Mouse (Mus musculus) neural tube, embryonic 12.5 days (tissue): ENCODE measurements at regions not wholly inside any gene's neighbourhood (a gene's known extent, or its start where the extent isn't known, plus 50 kb on each side); places are given as distances from the start of the nearest gene placed in this dataset.
"Not testable (repeated sequence)": the region's sequence is repeated elsewhere in the genome, so short reads cannot be mapped to it uniquely, and the experiment has no call there.

ENCODE experiments used
- ATAC-seq: fragments of 200-750 bp; cut with Nextera tagmentation; 2 replicates; pipeline ENCODE4 v1.8.0; 2017; ENCODE audit warnings: low read depth, mild to moderate bottlenecking, moderate TSS enrichment, moderate library complexity; ENCODE audit not compliant: low FRiP score
- H3K27ac ChIP-seq: fragments of 300-500 bp; sonication (generic); 2 replicates; pipeline ENCODE4 v1.5.1; 2016
- H3K27me3 ChIP-seq: fragments of 300-500 bp; sonication (generic); replicated peaks from 2 replicates; pipeline ENCODE4 v1.6.1; 2016; ENCODE audit warnings: mild to moderate bottlenecking
- H3K36me3 ChIP-seq: fragments of 300-500 bp; sonication (generic); 2 replicates; pipeline ENCODE4 v1.6.1; 2016; ENCODE audit warnings: mild to moderate bottlenecking
- H3K4me1 ChIP-seq: fragments of 300-500 bp; sonication (generic); 2 replicates; pipeline ENCODE4 v1.6.1; 2016
- H3K4me2 ChIP-seq: fragments of 300-500 bp; sonication (generic); replicated peaks from 2 replicates; pipeline ENCODE4 v1.6.1; 2016; ENCODE audit warnings: mild to moderate bottlenecking
- H3K4me3 ChIP-seq: fragments of 300-500 bp; sonication (generic); 2 replicates; pipeline ENCODE4 v1.5.1; 2016
- H3K9ac ChIP-seq: fragments of 300-500 bp; sonication (generic); 2 replicates; pipeline ENCODE4 v1.6.1; 2016; ENCODE audit warnings: mild to moderate bottlenecking
- H3K9me3 ChIP-seq: fragments of 300-500 bp; sonication (generic); 2 replicates; pipeline ENCODE4 v1.6.1; 2016; ENCODE audit warnings: mild to moderate bottlenecking
- WGBS: fragments of 180-500 bp; shearing (Covaris S2); methylation state at CpG from one replicate; pipeline ENCODE4 v1.1.7; 2016; 5-methylcytosine and 5-hydroxymethylcytosine counted together

DNA sequence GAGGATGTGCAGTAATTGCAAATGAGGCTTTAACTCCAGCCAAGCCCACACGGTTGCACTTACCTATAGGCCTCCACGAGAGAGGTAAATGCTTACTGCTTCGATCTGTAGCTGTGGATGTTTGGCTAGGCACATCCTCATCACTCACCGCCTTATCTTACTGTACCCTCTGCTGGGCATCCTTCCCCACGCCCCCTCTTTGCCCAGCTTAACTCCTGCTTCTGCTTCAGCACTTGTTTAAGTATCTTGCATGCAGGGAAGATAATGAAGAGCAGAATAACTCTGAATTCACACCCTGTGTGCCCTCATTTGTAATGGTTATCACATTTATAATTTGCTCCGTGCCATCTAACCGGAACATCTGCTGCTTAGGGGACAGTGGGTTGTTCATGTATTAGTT lies 74.7 kb upstream of the Anapc15-ps start:
- H3K9me3 ChIP-seq = no peaks in the 10 kb centered on the region
- no peak for ATAC-seq
- no peaks in the 10 kb centered on the region for H3K36me3 ChIP-seq
- no peak overlapping the region for H3K4me3 ChIP-seq
- no peaks in the 10 kb centered on the region for H3K27me3 ChIP-seq
- H3K4me1 ChIP-seq = no peaks in the 10 kb centered on the region
- no peak overlapping the region for H3K9ac ChIP-seq
- no peak overlapping the region for H3K27ac ChIP-seq
- H3K4me2 ChIP-seq = no peak overlapping the region
- WGBS = 89% methylated on average over 7 of the region's 7 CpGs

DNA sequence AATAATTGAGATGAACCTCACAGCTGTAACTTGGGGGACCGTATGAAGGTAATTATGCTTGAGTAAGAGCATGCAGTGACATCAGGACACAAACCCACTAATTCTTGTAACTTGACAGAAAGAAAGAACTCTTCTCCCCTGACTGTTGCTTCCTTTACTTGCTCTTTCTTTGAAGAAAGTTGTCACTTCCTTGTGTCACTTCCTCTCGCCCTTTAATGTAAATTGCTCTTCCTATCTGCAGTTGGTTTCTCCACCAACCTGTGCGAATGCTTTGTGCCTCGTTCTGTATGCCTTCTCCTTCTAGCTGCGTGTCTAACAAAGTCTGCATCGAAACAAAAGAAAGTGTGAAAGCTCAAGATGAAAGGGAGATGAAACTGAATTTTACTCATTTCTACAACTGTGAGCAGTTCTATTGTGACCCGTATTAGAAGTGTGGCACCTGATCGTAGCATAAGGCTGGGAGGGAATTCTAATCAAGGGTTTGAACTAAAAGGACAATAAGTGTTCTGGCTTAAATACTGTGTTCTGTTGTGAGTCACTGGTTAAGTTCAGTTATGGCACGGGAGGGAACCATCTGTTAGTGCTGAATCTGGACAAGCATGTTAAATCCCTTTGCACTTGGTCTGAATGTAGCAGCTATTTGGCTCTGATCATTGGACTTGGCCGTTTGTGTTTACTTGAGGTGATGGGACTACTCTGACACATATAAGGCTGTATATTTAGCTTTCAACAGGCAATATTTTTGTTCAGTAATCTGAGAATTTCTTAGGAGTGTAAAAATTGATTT lies 72.8 kb upstream of the Anapc15-ps start:
- no peak overlapping the region for H3K9ac ChIP-seq
- H3K27ac ChIP-seq = no peak overlapping the region
- no peaks in the 10 kb centered on the region for H3K27me3 ChIP-seq
- 75% methylated on average over 10 of the region's 10 CpGs for WGBS
- H3K4me1 ChIP-seq = no peaks in the 10 kb centered on the region
- H3K36me3 ChIP-seq = no peaks in the 10 kb centered on the region
- H3K4me2 ChIP-seq = no peak overlapping the region
- ATAC-seq = no peak
- H3K4me3 ChIP-seq = no peak overlapping the region
- H3K9me3 ChIP-seq = no peaks in the 10 kb centered on the region

GRCm38 (mm10) chr10:95745254-95745653 lies 72.0 kb upstream of the Anapc15-ps start:
- Histone ChIP-seq H3K4me2 (no peak overlapping the region), H3K36me3 (no peaks in the 10 kb centered on the region), H3K4me1 (no peaks in the 10 kb centered on the region), H3K9ac (no peak overlapping the region), H3K9me3 (no peaks in the 10 kb centered on the region), H3K4me3 (no peak overlapping the region), H3K27me3 (no peaks in the 10 kb centered on the region), H3K27ac (no peak overlapping the region)
- 88% methylated on average over 2 of the region's 2 CpGs for WGBS
- no peak for ATAC-seq

DNA sequence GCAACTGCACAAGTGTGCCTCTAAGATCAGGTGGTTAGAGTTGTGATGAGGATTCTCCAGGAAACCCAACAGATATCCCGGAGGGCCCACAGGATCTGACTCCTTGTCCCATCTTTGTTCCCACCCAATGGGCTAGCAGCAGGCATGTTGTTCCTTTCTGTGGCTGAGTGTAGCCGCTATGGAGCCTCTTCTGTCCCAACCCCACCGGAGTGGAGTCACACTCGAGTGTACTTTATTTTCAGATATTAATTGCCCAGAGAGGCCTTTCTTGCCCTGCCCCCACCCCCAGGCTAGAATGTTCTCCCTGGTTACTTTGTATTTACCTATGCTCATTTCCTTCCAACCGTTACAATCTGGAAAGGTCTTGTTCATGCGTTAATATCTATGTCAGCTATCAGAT lies 70.4 kb upstream of the Anapc15-ps start:
- H3K9ac ChIP-seq = no peak overlapping the region
- H3K9me3 ChIP-seq = no peaks in the 10 kb centered on the region
- H3K4me3 ChIP-seq = no peak overlapping the region
- H3K36me3 ChIP-seq = no peaks in the 10 kb centered on the region
- H3K4me2 ChIP-seq = no peak overlapping the region
- no peaks in the 10 kb centered on the region for H3K27me3 ChIP-seq
- H3K4me1 ChIP-seq = no peaks in the 10 kb centered on the region
- no peak for ATAC-seq
- WGBS = 87% methylated on average over 6 of the region's 6 CpGs
- no peak overlapping the region for H3K27ac ChIP-seq

DNA sequence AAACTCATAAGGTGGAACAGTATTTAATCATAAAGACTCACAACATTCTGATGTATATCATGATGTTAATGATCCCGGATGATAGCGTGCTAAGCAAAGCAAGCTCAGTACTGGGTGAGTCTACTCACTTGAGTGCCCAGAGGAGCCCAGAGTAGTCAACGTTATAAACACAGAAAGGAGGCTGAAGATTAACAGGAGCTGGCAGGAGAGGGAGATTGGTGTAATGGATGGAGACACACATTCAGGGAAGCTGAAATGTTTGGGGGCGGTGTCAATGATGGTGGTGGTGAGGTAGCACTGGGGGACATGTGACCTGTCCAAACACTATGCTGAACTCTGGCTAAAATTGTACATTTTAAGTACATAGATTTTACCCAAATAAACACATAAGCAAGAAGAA lies 66.2 kb upstream of the Anapc15-ps start:
- Histone ChIP-seq H3K27me3 (no peaks in the 10 kb centered on the region), H3K9me3 (0 out of 2 replicates have a peak, but pooled peaks cover 10% of the 10 kb centered on the region), H3K4me2 (no peak overlapping the region), H3K4me3 (no peak overlapping the region), H3K27ac (no peak overlapping the region), H3K36me3 (no peaks in the 10 kb centered on the region), H3K9ac (no peak overlapping the region), H3K4me1 (no peaks in the 10 kb centered on the region)
- no peak for ATAC-seq
- 94% methylated on average over 4 of the region's 4 CpGs for WGBS

DNA sequence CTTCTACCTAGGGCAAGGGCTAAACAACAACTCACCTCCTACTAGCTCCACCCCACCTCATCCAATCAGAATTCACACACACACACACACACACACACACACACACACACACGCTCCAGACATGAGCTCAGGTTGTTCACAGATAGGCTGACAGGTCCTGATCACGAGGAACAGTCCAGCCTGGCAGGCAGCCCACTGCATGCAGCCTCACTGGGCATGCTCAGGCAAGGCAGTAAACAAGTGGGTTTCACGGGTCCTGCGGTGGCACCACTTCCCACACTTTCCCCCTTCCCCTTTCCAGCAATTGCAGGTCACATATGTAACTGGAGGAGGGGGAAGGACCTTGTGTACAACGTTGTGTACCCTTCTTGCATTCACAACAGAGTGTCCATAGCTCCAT lies 63.5 kb upstream of the Anapc15-ps start:
- not testable (repeated sequence) for H3K27ac ChIP-seq, H3K4me3 ChIP-seq, H3K9ac ChIP-seq, H3K4me1 ChIP-seq, H3K27me3 ChIP-seq, ATAC-seq, H3K36me3 ChIP-seq, H3K4me2 ChIP-seq
- H3K9me3 ChIP-seq = 0 out of 2 replicates have a peak, but pooled peaks cover 10% of the 10 kb centered on the region
- WGBS = 89% methylated on average over 5 of the region's 5 CpGs

GRCm38 (mm10) chr10:95731001-95731400 lies 57.8 kb upstream of the Anapc15-ps start:
- 93% methylated on average over 10 of the region's 10 CpGs for WGBS
- H3K4me3 ChIP-seq = no peak overlapping the region
- no peak for ATAC-seq
- H3K27me3 ChIP-seq = no peaks in the 10 kb centered on the region
- no peak overlapping the region for H3K27ac ChIP-seq
- H3K9me3 ChIP-seq = no peaks in the 10 kb centered on the region
- no peaks in the 10 kb centered on the region for H3K36me3 ChIP-seq
- 0 out of 2 replicates have a peak, but pooled peaks cover 8% of the 10 kb centered on the region for H3K4me1 ChIP-seq
- no peak overlapping the region for H3K4me2 ChIP-seq
- no peak overlapping the region for H3K9ac ChIP-seq

- H3K27ac ChIP-seq = no peak overlapping the region
- H3K27me3 ChIP-seq = no peaks in the 10 kb centered on the region
- WGBS = 10% methylated on average over 9 of the region's 9 CpGs
- 0 out of 2 replicates have a peak, but pooled peaks cover 8% of the 10 kb centered on the region for H3K4me1 ChIP-seq
- no peak overlapping the region for H3K4me3 ChIP-seq
- H3K9ac ChIP-seq = no peak overlapping the region
- no peak overlapping the region for H3K4me2 ChIP-seq
- no peaks in the 10 kb centered on the region for H3K36me3 ChIP-seq
- H3K9me3 ChIP-seq = no peaks in the 10 kb centered on the region
- peak; percentile 79 for ATAC-seq
These were observed 56.6 kb upstream of the Anapc15-ps start for GRCm38 (mm10) chr10:95729890-95730289.

- H3K4me3 ChIP-seq = no peak overlapping the region
- H3K9ac ChIP-seq = no peak overlapping the region
- WGBS = 63% methylated on average over 5 of the region's 5 CpGs
- ATAC-seq = no peak
- no peaks in the 10 kb centered on the region for H3K36me3 ChIP-seq
- H3K27ac ChIP-seq = no peak overlapping the region
- H3K27me3 ChIP-seq = no peaks in the 10 kb centered on the region
- H3K4me1 ChIP-seq = 0 out of 2 replicates have a peak, but pooled peaks cover 8% of the 10 kb centered on the region
- H3K9me3 ChIP-seq = no peaks in the 10 kb centered on the region
- no peak overlapping the region for H3K4me2 ChIP-seq
These were observed 52.7 kb upstream of the Anapc15-ps start for GRCm38 (mm10) chr10:95725910-95726309.

GRCm38 (mm10) chr10:95725349-95725748 lies 52.1 kb upstream of the Anapc15-ps start:
- no peak for ATAC-seq
- Histone ChIP-seq H3K4me2 (no peak overlapping the region), H3K4me1 (0 out of 2 replicates have a peak, but pooled peaks cover 8% of the 10 kb centered on the region), H3K27me3 (no peaks in the 10 kb centered on the region), H3K9ac (no peak overlapping the region), H3K36me3 (no peaks in the 10 kb centered on the region), H3K27ac (no peak overlapping the region), H3K4me3 (no peak overlapping the region), H3K9me3 (no peaks in the 10 kb centered on the region)
- WGBS = 84% methylated on average over 5 of the region's 5 CpGs
